Mouse (Mus musculus) kidney, postnatal 36 days (tissue): ENCODE data around the gene Baiap2.
A peak's percentile ranks its signal among the peaks of the same experiment; 100 is the strongest.

Experiments
- DNase-seq, 2 experiments: peaks; one replicate each; pipeline ENCODE4 v3.0.0; 2021 to 2022; ENCODE audit warnings: mixed read lengths in 2 of 2

The Baiap2 gene

DNA sequence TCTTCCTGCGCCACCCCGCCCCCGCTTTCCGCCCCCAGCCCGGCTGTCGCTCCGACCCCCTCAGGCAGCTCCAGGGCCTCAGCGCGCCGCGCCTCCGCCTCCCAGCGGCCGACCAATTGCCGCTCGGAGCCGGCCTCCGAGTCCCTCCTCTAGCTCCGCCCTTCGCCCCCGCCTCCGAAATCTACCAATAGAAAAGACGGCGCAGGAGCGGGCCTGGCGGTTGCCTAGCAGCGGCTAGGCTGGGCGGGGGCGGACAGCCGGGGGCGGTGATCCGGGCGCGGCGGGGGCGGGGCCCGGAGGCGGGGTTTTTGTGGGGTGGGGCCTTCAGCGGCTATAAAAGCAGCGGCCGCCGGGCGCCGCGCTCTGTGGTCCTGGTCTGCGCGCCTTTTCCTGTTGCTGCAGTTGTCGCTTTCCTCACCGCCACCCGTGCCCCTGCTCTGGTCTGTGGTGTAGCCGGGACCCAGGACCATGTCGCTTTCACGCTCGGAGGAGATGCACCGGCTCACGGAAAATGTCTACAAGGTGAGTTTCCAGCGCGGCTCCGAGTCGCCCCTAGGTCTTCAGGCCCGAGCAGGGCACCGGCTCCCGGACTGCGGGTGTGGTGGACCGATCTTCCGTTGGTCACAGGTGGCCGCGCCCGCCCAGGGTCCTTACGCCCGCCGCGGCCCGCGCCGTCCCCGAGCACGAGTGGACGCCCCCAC lies at the start of gene Baiap2:
Gene Baiap2, plus strand, starts transcription at position 37 of the 701 bp plus-strand sequence.
- peak; percentile 99 for DNase-seq

DNA sequence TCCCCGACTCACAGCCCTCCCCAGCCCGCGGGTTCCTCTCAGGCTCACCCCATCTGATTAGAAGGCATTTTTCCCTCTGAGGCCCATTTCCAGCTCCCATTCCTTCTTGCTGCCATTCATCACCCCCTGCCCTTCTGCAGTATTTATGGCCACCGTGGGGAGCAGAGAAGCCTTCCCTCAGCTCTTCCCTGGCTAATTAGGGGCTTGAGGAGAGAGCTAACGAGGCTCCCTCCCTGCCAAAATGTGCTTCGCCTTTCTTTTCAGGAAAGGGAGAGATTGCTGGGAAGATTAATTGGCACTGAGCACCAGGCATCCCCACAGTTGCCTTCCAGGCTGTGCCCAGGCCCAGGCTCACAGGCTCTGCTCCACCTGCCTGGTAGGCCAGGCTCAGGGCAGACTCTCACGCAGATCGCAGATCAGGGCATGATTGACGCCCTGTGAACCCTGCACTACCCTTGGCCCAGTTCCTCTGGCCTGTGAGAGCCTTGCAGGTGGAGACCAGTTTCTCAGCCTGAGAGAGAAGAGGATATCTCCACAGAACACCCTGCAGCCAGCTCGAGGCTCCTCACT lies 48.8 kb upstream of the Baiap2 start:
- no peak for DNase-seq

DNA sequence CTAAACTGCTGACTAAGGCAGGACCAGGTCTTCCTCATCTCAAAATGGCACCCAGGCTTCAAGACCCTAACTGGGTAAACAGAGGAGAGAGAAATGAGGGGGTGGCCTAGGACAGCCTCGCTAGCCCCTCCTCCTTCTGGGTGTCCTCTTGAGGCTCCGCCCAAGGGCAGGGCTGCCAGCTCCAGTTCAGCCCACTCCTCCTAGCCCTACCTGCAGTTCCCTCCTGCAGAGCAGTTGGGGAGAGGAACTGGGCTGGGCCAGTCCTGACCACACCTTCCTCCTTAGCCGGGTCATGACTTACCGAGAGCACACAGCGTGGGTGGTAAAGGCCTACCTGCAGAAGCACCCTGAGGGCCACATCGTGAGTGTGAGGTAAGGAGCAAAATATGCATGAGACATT lies 47.9 kb upstream of the Baiap2 start:
- DNase-seq = no peak

DNA sequence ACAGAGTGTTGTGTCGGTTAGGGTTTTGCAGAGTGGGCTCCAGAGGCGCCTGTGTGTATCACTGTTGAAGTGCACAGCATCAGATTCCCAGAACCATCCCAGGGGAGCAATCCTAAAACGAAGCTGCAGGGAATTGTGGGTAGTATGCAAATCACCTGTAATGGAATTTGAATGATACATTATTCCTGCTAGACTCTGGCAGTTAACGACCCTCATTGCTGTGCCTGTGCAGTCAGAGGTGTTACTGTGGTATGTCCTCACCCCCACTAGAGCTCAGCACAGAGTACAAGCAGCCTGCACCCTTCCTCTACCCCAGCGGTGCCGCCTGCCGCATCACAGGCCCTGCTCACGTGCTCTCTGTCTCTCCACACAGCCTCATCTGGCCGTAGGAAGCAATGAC lies 45.5 kb upstream of the Baiap2 start:
- no peak for DNase-seq

DNA sequence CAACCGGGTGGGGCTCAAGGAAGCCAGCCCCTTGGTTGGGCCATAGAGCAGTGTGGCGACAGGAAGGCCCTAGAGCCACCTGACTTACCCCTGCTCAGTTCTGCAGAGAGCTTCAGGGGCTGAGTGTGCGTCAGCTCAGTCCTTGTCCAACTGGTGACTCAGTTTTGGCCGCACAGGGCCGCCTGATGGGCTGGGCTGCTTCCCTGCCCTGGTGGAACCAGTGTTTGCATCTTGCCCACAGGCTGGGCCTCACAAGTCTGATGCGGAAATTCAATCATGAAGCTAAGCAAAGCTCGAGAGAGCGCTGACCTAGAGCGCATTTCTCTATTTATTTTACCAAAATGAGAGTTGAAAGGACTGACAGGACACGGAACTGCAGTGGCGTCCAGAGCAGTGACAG lies 43.6 kb upstream of the Baiap2 start:
- no peak for DNase-seq

DNA sequence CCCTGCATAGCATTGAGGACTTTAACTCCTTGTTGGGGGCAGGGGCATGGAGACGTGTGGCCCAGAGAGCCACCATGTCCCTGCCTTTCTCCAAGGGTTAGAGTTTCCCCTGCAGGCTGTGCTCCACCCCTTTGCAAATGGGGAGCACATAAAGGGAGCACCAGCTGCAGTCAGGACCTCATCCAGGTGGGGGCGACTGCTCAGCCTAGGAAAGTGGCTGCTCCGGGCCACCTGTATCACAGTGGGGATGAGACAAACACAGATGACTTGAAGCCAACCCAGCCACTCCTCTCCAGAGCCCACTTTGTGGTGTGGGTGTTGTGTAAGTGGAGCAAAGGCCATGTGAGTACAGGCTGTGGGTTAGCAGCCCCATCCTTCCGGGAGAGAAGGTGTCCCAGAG lies 41.4 kb upstream of the Baiap2 start:
- no peak for DNase-seq

DNA sequence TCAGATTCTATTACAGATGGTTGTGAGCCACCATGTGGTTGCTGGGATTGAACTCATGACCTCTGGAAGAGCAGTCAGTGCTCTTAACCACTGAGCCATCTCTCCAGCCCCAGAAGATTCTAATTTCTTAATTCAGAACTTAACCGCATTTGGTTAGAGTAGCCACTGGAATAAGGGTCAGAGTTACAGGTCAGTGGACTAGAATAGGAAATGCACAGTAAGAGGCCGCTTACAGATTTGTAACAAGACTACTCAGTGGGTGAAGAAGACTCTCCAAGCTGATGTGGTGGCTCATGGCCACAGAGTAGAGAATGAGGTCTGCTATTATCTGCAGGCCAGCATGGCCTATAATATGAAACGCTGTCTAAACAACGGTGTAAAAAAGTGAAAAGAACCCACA lies 39.7 kb upstream of the Baiap2 start:
- DNase-seq = no peak

DNA sequence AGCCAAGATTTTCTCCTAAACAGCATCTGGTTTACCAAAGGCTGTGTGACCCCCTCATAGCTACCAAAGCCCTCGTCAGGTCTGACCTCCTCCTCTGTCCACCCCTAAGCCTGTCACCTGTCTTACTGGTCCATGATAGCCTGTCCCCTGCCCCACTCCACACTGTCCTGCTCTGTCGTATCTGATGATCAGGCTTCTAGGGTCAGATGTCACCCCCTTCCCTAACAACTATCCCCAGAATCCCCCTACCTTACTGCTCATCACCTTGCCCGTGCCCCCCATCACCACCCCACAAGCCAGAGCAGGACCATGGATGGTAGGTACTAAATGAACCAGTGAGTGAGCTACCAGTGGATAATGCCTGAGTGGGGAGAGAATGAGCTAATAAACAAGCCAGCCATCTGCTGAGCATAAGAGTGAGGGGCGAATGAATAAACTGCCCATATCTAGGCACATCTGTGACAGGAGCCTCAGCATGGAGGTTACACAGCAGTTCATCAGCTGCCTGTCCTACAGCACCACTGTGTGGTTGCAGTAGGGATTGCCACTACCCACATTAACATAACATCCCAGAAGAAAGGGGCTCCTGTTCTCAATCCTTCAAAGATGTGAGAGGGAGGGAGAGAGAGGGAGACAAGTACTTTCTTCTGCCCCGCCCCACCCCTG lies 37.8 kb upstream of the Baiap2 start:
- peak in 1 of 2 experiments; percentile 82 for DNase-seq

DNA sequence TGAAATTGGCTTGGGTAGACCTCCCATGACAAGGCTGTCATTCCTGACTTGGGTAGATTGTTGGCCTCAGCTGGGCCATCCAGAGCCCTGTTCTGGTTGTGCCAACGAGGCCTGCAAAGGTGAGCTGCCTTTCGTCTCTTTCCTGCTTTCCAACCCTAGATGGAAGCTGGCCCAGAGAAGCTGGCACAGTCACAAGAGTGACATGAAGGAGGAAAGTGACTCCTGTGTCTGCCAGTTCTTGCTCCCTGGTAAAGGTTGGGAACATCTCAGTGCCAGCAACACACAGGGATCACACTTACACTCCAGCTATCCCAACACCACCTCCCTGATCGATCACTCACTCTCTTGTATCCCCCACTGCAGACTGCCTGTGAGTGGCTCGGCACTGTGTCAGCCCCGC lies 36.8 kb upstream of the Baiap2 start:
- DNase-seq = no peak

DNA sequence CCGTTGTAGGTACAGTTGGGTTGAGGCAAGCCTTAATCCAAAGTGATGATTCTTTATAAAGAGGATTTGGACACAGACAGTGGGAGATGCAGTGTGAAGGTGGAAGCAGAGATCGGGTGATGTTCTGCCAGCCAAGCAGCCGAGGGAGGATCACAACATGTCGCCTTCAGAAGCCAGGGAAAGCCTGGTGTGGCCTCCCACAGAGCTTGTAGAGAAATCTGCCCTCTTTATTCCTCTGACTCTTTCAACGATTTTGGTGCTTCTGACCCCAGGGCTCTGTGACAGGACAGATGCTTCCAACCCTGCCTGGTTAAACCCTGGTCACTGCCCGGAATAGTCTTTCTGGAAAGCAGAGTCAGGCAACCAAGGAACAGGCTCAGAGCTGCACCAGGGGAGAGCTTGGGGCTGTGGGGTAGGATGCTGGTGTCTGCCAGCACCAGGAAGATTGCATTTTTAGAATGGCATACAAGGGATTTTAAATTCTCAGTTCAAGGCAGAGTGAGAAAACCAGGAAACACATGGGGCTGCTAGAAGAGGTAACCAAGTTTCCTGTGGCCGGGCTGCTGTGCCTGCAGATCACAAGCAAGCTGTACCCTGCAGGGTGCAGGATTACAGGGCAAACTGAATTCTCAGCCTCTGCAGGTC lies 35.4 kb upstream of the Baiap2 start:
- no peak for DNase-seq

DNA sequence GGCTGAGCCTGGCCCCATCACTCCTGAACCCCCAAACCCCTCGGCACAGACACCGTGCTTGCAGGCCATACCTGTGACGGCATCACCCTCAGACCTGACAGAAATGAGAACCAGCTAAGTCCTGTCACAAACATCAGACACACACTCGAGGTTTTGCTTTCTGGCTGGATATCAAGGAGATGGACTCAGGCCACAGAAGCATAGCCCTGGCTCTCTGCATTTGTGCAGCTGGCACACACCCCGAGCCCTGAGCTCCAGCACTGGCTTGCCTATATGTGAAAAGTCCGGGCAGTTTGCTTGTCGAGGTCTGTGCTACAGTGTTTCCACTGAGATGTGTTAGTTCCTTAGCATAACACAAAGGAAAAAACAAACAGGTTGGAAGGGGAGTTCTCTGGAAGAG lies 34.9 kb upstream of the Baiap2 start:
- DNase-seq = no peak

DNA sequence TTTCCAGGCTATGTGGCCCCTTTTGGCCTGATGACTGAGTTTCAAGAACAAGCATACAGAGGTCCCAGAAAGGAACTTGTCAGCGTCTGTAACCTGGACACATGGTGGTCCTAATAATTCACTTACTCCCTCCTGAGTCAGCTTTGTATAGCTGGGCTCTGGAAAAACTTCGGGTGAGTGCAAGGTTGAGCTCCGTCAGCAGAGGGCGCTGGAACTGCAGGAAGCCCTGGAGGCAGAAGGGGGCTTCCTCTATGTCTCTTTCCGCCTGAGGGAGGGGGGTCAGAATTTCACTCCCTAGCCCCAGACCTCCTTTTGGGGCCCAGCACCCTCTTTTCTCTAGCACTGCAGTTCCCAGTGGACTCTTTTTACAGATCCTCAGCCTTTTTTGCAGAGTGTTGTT lies 33.1 kb upstream of the Baiap2 start:
- peak; percentile 56 to 87 for DNase-seq

DNA sequence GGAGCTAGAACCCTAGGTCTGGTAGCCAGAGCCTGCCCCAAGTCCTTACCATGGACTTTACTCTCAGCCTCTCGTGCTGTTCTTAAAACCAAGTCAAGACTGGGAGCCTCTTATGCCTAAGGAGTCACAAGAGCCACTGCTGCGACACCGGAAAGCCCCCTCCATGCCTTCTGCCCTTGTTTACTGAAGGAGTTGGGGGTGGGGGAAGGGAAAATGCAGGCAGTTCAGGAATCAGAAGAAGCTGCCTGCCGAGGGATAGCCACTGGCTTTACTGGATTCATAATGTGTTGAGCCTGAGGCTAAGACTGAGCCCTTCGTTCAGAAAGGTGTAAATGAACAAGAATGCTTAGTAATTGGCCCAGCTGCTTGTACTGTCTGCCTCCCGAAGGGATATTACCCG lies 29.7 kb upstream of the Baiap2 start:
- DNase-seq = peak in 1 of 2 experiments; percentile 43

DNA sequence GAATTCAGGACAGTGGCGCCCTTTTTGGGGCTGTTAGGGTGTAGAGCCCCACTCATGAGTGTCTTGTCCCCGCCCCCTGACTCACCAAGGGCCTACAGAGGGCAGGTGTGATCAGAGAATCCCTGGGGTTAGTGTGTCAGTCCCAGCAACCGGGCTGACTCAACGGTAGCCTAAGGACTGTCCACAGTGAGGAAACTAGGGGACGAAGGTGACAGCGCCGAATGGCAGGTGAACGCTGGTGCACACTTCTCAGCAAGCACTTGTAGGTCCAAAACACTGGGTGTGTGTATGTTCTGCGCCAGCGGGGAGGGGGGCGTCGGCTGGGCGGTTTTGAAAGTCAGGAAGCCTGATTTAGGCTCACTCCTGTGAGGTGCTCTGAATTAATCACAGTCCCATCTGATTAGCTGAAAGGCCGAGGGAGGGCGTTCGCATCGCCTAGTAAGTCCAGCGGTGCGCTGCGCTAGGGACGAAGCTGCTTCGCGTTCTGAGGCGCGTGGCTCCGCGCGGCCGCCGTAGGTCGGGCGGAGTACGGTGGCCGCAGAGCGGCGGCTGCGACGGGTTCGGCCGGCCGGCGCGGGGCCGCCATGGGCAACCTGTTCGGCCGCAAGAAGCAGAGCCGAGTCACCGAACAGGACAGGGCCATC lies 29.1 kb upstream of the Baiap2 start, which contains the start of gene Chmp6:
Gene Chmp6, plus strand, starts transcription at position 151 of the 644 bp plus-strand sequence.
- peak; percentile 91 to 95 for DNase-seq

DNA sequence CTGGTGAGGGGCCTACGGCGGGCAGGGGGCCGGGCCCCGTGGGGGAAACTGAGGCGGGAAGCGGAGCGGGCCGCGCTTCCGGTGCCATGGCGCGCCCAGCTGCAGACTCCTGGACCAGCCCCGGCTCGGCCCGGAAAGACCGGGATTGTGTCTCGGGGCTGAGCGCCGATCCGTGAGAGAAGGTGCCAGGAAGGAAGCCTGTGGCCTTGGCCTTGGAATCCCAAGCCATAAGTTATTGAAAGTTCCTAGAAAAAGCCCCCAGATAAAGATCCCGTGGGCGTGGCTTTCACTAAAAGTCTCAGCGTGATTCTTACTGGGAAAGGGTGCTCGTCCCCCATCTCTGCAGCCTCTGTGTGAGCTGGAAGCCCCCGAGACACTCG lies 28.6 kb upstream of the Baiap2 start:
- no peak for DNase-seq

DNA sequence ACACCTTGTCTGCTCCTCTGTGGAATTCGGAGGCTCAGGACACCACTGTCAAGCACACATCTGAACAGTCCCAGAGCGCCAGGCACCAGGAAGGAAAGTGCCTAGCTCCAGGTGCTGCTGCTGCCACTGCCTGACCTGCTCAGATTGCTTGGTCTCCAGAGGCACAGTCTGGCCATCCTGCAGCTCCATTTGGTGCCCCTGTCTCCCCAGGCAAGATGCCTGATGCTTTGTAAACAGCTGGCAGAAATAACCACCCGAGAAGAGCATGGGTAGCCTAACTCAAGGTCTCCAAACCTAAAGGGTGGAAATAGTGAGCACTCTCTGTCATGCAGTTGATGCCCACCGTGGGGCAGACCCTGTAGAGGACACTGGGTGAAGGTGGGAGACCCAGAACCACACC lies 28.2 kb upstream of the Baiap2 start:
- DNase-seq = peak in 1 of 2 experiments; percentile 19

DNA sequence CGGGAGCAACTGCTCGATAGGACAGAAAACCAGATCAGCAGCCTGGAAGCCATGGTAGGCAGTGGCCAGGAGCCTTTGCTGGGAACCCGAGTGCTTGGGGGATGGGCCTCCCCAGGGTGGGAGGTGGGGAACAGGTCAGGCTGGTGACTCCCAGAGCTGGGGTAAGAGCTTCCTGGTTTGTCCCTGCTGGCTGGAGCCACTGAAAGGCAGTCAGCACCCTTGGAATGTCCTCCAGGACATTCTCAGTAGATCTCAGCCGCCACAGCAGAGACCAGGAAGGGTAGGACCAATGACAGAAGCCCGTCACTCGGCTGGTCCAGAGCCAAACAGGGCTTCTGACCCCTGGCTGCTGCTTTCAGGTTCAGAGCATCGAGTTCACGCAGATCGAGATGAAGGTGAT lies 26.9 kb upstream of the Baiap2 start:
- peak; percentile 66 to 73 for DNase-seq

DNA sequence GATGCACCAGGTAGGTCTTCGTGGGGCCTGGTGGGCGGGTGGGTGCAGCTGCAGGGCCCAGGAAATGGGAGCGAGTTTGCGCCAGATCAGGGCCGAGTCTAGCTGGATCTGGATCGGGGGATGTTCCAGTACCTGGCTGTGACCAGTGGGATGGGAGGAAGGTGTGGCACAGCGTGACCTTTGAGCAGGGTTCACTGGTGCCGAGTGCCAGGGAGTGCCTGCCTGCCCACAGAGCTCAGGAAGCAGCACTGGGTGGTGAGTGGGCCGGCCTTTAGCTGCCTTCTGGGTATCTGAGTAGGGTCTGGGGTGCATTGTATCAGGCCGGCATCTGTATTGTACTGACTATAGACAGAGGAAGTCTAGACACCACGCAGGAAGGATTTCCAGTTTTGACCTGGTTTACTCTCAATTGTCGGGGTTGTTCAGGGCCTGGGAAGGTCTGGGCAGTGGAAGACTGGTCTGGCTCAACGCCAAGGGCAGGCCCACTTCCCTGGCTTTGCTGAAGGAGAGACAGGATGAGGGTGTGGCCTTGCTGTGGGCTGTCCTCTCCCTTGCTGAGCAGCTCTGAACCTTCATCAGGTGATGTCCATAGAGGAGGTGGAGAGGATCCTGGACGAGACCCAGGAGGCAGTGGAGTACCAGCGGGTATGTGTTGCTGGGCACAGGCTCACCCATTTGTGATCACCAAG lies 26.3 kb upstream of the Baiap2 start:
- DNase-seq = peak; percentile 91 to 93

DNA sequence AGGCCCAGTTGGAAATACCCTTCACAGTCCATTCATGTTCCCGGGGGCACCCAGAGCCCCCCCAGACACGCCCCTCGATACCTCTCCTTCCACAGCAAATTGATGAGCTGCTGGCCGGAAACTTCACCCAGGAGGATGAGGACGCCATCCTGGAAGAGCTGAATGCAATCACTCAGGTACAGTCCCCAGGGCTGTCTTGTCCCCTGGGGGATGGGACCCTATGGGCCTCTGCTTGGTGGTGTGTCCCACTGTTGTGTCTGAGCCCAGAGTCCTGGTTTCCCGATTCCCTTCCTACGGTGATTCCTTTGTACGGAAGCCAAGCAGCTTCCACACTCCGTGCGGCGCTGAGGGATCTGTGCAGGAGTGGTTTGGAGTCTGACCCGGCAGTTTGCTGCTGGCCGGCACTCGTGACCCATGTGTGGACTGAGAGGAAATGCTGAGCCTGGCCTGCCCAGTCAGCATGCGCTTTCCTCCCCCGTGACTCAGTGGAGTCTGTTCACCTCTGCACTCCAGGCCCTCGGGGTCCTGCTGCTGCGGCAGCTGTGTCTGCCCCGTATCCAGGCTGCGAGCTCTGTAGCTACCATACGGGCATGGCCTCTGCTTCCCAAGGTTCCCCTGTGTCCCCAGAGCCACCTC lies 25.6 kb upstream of the Baiap2 start:
- DNase-seq = peak; percentile 86 to 91

DNA sequence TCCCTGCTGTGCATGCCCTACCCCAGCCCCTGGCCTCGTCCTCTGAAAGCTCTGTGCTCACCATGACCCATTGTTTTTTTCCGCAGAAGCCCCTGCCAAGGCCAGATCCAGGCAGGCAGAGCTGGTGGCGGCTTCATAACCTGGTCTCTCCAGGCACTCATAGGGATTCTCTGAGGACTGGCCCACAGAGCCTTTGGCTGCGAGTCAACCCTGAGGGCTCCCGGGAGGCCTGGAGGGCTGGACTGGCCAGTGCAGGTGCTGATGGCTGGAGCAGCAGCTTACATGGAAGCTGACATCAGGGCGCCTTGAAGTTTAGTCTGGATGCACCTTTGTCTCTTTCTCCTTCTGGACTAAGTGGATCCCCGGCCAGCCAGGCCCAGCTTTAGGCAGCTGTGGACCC lies 24.0 kb upstream of the Baiap2 start:
- DNase-seq = peak; percentile 49 to 62

DNA sequence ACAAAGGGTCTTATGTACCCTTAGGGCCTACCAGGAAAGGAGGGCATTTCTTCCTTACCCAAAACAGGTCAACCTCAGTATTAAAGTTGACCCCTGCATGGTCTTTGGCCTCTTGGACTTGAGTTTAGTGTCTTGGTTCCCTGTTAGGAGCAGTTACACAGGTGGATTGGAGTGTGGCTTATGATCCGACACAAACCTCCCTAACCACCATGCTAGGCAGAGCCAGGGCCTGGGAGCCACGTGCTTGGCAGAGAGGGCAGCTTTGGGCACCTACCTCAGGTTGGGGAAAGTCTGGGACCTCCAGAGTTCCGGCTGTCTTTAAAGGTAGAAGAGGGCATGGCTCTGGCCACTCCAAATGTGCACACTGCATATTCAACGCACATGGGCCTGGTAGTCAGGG lies 23.1 kb upstream of the Baiap2 start:
- DNase-seq = peak in 1 of 2 experiments; percentile 49

DNA sequence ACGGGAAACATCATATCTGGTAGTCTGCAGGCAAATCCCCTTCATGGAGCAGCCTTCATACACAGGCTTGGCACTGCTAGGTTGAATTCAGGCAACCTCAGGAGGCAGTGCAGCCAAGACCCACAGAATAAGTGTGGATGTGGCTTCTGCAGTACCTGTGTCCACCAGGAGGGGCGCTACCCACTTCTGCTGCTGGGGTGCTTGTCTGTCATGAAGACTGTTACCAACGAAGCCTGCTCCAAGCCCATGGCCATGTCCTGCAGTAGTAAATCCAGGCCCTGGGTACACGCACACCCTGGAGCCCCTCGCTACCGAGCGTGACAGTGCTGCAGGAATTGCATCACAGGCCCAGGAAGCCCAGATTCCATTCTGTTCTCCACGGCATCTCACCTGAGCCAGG lies 22.7 kb upstream of the Baiap2 start:
- peak; percentile 58 to 87 for DNase-seq
